10 mouse cellular contexts compared by ENCODE assay signal in genomic region chr14:30974204-30974603, GRCm38 (mm10). TPM values are rescaled to one million over a fixed set of nuclear protein-coding genes. Genes with fewer than 3 reads are reported as not detected.
DNase-seq lines count a peak whose midpoint lies in the region; ATAC-seq and TF ChIP-seq lines count a peak whose summit lies in the region.
"Had no signal": no experiment of that assay in that cellular context is flagged by ENCODE, and none has a peak within 500 bp of the region (broad histone marks: within the 10 kb centered on the region; RNA-seq: fewer than 3 reads in every experiment).

No protein-coding gene starts in this region.

- H3K36me3 ChIP-seq in liver, adult 2 months (ENCODE audit: control insufficient read depth, insufficient read depth, low read length): peaks cover 20% of the 10 kb centered on the region
- H3K36me3 ChIP-seq in liver, embryonic 12.5 days: peaks cover 22% of the 10 kb centered on the region

- DNase-seq in liver, adult 2 months (ENCODE audit: extremely low read depth, low read depth, low spot score): peak; percentile 19
- peak; percentile 51 for DNase-seq in heart, postnatal 4 days
- peak; percentile 38 to 62 for DNase-seq in left cerebral cortex, adult 2 months (ENCODE audit: extremely low spot score in 1 of 2, low spot score in 2 of 2)
- DNase-seq in right cerebral cortex, postnatal 36 days (ENCODE audit: low spot score in 2 of 2): peak; percentile 64 to 76
- no peak for DNase-seq in liver

- no peak overlapping the region for H3K27ac ChIP-seq in liver, adult 2 months (replicated peaks; ENCODE audit: insufficient read depth, low read depth, low read length)
- H3K27ac ChIP-seq in liver, embryonic 12.5 days: no peak overlapping the region
- peak overlapping the region; percentile 95 for H3K27ac ChIP-seq in embryonic fibroblast, embryonic 13.5 days (ENCODE audit: insufficient read depth, low read length)
- no peak overlapping the region for H3K27ac ChIP-seq in left cerebral cortex, adult 2 months
- H3K27ac ChIP-seq: limb, embryonic 12.5 days had no signal

- H3K4me3 ChIP-seq in liver, adult 2 months (ENCODE audit: insufficient read depth, low read depth, low read length): no peak overlapping the region
- no peak overlapping the region for H3K4me3 ChIP-seq in liver, embryonic 12.5 days
- H3K4me3 ChIP-seq in embryonic fibroblast, embryonic 13.5 days (ENCODE audit: insufficient read depth, low read length): no peak overlapping the region
- H3K4me3 ChIP-seq in left cerebral cortex, adult 2 months: no peak overlapping the region
- H3K4me3 ChIP-seq: limb, embryonic 12.5 days had no signal

- intact Hi-C loops in left cerebral cortex, adult 2 months (cut with DNase I): no loop called here

- no peaks in the 10 kb centered on the region for H3K27me3 ChIP-seq in liver, adult 2 months (ENCODE audit: control insufficient read depth, insufficient read depth, low read length)
- H3K27me3 ChIP-seq in liver, embryonic 12.5 days (replicated peaks): no peaks in the 10 kb centered on the region
- H3K27me3 ChIP-seq: limb, embryonic 12.5 days had no signal

- H3K4me1 ChIP-seq in liver, adult 2 months (ENCODE audit: control insufficient read depth, insufficient read depth, low read length): no peaks in the 10 kb centered on the region
- no peaks in the 10 kb centered on the region for H3K4me1 ChIP-seq in liver, embryonic 12.5 days
- peaks cover 7% of the 10 kb centered on the region; the same call in 1 of the 2 replicates for H3K4me1 ChIP-seq in embryonic fibroblast, embryonic 13.5 days (ENCODE audit: control insufficient read depth, insufficient read depth, low read length)
- H3K4me1 ChIP-seq: limb, embryonic 12.5 days had no signal

- H3K9me3 ChIP-seq in liver, embryonic 12.5 days (replicated peaks): no peaks in the 10 kb centered on the region
- H3K9me3 ChIP-seq: limb, embryonic 12.5 days had no signal

- no peak overlapping the region for H3K9ac ChIP-seq in liver, adult 2 months (ENCODE audit: low read depth, low read length)
- H3K9ac ChIP-seq in liver, embryonic 12.5 days: no peak overlapping the region
- H3K9ac ChIP-seq: limb, embryonic 12.5 days had no signal

- no peaks in the 10 kb centered on the region for H3K79me2 ChIP-seq in liver, adult 2 months (ENCODE audit: control insufficient read depth, insufficient read depth, low read length)

- no peak for ATAC-seq in liver, embryonic 12.5 days
- no peak for ATAC-seq in megakaryocyte progenitor cell, adult 5-6 weeks (replicated peaks; ENCODE audit: poor library complexity)

- no peak for TF ChIP-seq CTCF in liver, adult 2 months (IDR thresholded peaks at IDR 0.05; ENCODE audit: low read depth, low read length)
- TF ChIP-seq CTCF in embryonic fibroblast, embryonic 13.5 days (IDR thresholded peaks at IDR 0.05; ENCODE audit: borderline replicate concordance, insufficient read depth, low read length): no peak
- no peak for TF ChIP-seq CTCF in left cerebral cortex, adult 2 months (IDR thresholded peaks at IDR 0.05)

- TF ChIP-seq POLR2A in liver, adult 2 months (IDR thresholded peaks at IDR 0.05; ENCODE audit: extremely low read depth, insufficient read depth, low read length): no peak
- TF ChIP-seq POLR2A in embryonic fibroblast, embryonic 13.5 days (IDR thresholded peaks at IDR 0.05; ENCODE audit: low read depth, low read length): peak; percentile 44; the same call in 1 of the 2 replicates

- H3K4me2 ChIP-seq in liver, embryonic 12.5 days: no peak overlapping the region
- H3K4me2 ChIP-seq: limb, embryonic 12.5 days had no signal

- 38% methylated on average over 6 of the region's 6 CpGs for WGBS in liver, adult 2 months
- WGBS in liver, embryonic 12.5 days (ENCODE audit: insufficient replicate concordance): 67% methylated on average over 6 of the region's 6 CpGs

RNA-seq across cellular contexts. Expression of gene Nek4, which starts 23.0 kb away (rescaled TPM):
- total RNA-seq in liver, adult 2 months (2014; rRNA removed): 6.7 and 7.5 TPM in 2 replicates
- polyA plus RNA-seq in liver, adult 2 months (2012; rRNA removed): 2.9 and 3.1 TPM in 2 replicates
- polyA plus RNA-seq in liver, embryonic 12.5 days (2016; fragmentation: Nextera tagmentation; extraction: Ambion mirVana): 9.3 and 9.4 TPM in 2 replicates
- 7.5 and 9.6 TPM in 2 replicates for polyA plus RNA-seq in embryonic fibroblast, embryonic 13.5 days (2011; ENCODE audit: insufficient read length, low read depth, missing spikeins)
- 1 to 10 TPM; 3.6 to 4.6 TPM for total RNA-seq in heart, postnatal 4 days (2021)
- total RNA-seq in left cerebral cortex, adult 2 months (2021): 10 to 100 TPM; 18.8 to 19.2 TPM
- 8.5 and 8.8 TPM in 2 replicates for total RNA-seq in megakaryocyte progenitor cell, adult 5-6 weeks (2015)
- total RNA-seq in megakaryocyte progenitor cell, adult 5-6 weeks (2017): 12.2 and 13.8 TPM in 2 replicates

RNA-seq across cellular contexts. Expression of gene Glt8d1, which starts 27.0 kb away (rescaled TPM):
- total RNA-seq in liver, adult 2 months (2014; rRNA removed): 8.8 and 10.2 TPM in 2 replicates
- 3.1 and 5.4 TPM in 2 replicates for polyA plus RNA-seq in liver, adult 2 months (2012; rRNA removed)
- polyA plus RNA-seq in liver, embryonic 12.5 days (2016; fragmentation: Nextera tagmentation; extraction: Ambion mirVana): 23.5 and 23.9 TPM in 2 replicates
- polyA plus RNA-seq in embryonic fibroblast, embryonic 13.5 days (2011; ENCODE audit: insufficient read length, low read depth, missing spikeins): 64.2 and 76.1 TPM in 2 replicates
- total RNA-seq in heart, postnatal 4 days (2021): 10 to 100 TPM; 31.2 to 32.3 TPM
- total RNA-seq in left cerebral cortex, adult 2 months (2021): 10 to 100 TPM; 42.1 to 44.3 TPM
- 54.2 and 64.4 TPM in 2 replicates for total RNA-seq in megakaryocyte progenitor cell, adult 5-6 weeks (2015)
- 29.2 and 37.7 TPM in 2 replicates for total RNA-seq in megakaryocyte progenitor cell, adult 5-6 weeks (2017)

RNA-seq across cellular contexts. Expression of gene Spcs1, which starts 27.3 kb away (rescaled TPM):
- 158 and 183 TPM in 2 replicates for total RNA-seq in liver, adult 2 months (2014; rRNA removed)
- 101 and 128 TPM in 2 replicates for polyA plus RNA-seq in liver, adult 2 months (2012; rRNA removed)
- polyA plus RNA-seq in liver, embryonic 12.5 days (2016; fragmentation: Nextera tagmentation; extraction: Ambion mirVana): 296 and 308 TPM in 2 replicates
- 465 and 483 TPM in 2 replicates for polyA plus RNA-seq in embryonic fibroblast, embryonic 13.5 days (2011; ENCODE audit: insufficient read length, low read depth, missing spikeins)
- total RNA-seq in heart, postnatal 4 days (2021): 100 to 1,000 TPM; 176 to 181 TPM
- 100 to 1,000 TPM; 137 to 156 TPM for total RNA-seq in left cerebral cortex, adult 2 months (2021)
- total RNA-seq in megakaryocyte progenitor cell, adult 5-6 weeks (2015): 257 and 280 TPM in 2 replicates
- 105 TPM in 2 replicates for total RNA-seq in megakaryocyte progenitor cell, adult 5-6 weeks (2017)

RNA-seq across cellular contexts. Expression of gene Itih1, which starts 31.1 kb away (rescaled TPM):
- 544 and 683 TPM in 2 replicates for total RNA-seq in liver, adult 2 months (2014; rRNA removed)
- polyA plus RNA-seq in liver, adult 2 months (2012; rRNA removed): 457 and 504 TPM in 2 replicates
- polyA plus RNA-seq in liver, embryonic 12.5 days (2016; fragmentation: Nextera tagmentation; extraction: Ambion mirVana): 20.1 and 21.2 TPM in 2 replicates
- polyA plus RNA-seq in embryonic fibroblast, embryonic 13.5 days (2011; ENCODE audit: insufficient read length, low read depth, missing spikeins): not detected in 2 replicates
- not detected for total RNA-seq in heart, postnatal 4 days (2021)
- total RNA-seq in left cerebral cortex, adult 2 months (2021): not detected
- not detected in 2 replicates for total RNA-seq in megakaryocyte progenitor cell, adult 5-6 weeks (2015)
- total RNA-seq in megakaryocyte progenitor cell, adult 5-6 weeks (2017): not detected in 2 replicates
- polyA plus RNA-seq: testis, adult 2 months had no signal

RNA-seq across cellular contexts. Expression of gene Pbrm1, which starts 44.7 kb away (rescaled TPM):
- total RNA-seq in liver, adult 2 months (2014; rRNA removed): 26.3 and 28.7 TPM in 2 replicates
- polyA plus RNA-seq in liver, adult 2 months (2012; rRNA removed): 6.1 and 6.3 TPM in 2 replicates
- polyA plus RNA-seq in liver, embryonic 12.5 days (2016; fragmentation: Nextera tagmentation; extraction: Ambion mirVana): 94.9 and 95.8 TPM in 2 replicates
- polyA plus RNA-seq in embryonic fibroblast, embryonic 13.5 days (2011; ENCODE audit: insufficient read length, low read depth, missing spikeins): 83.9 and 99.0 TPM in 2 replicates
- 100 to 1,000 TPM in 1 of 2 experiments, 10 to 100 TPM in 1; 97.2 to 101 TPM for total RNA-seq in heart, postnatal 4 days (2021)
- 10 to 100 TPM; 56.9 to 58.0 TPM for total RNA-seq in left cerebral cortex, adult 2 months (2021)
- 75.4 and 82.4 TPM in 2 replicates for total RNA-seq in megakaryocyte progenitor cell, adult 5-6 weeks (2015)
- total RNA-seq in megakaryocyte progenitor cell, adult 5-6 weeks (2017): 52.3 and 80.5 TPM in 2 replicates
